Mouse (Mus musculus) fat pad, adult 2 months (tissue): Measurements from ENCODE around the gene Cnksr3.

Experiments used
- DNase-seq: peaks from one replicate; pipeline ENCODE4 v3.0.0-alpha.2; 2011; ENCODE audit warnings: low read depth, low spot score; ENCODE audit errors: extremely low read depth

Gene Cnksr3

GRCm38 (mm10) chr10:7103872-7104271 is 108.2 kb downstream of the Cnksr3 start:
- no peak for DNase-seq

- DNase-seq = no peak
Measured at GRCm38 (mm10) chr10:7077971-7078370, 134.1 kb downstream of the Cnksr3 start.

- DNase-seq = no peak
Measured at GRCm38 (mm10) chr10:7077389-7077808, 134.6 kb downstream of the Cnksr3 start.

- no peak for DNase-seq
Measured at GRCm38 (mm10) chr10:7076662-7077211, 135.3 kb downstream of the Cnksr3 start.

GRCm38 (mm10) chr10:7076201-7076600 is 135.8 kb downstream of the Cnksr3 start:
- no peak for DNase-seq

GRCm38 (mm10) chr10:7075661-7076060 is 136.4 kb downstream of the Cnksr3 start:
- no peak for DNase-seq

GRCm38 (mm10) chr10:7074231-7074630 is 137.8 kb downstream of the Cnksr3 start:
- no peak for DNase-seq

GRCm38 (mm10) chr10:7070924-7071323 is 141.1 kb downstream of the Cnksr3 start:
- DNase-seq = no peak

GRCm38 (mm10) chr10:7070100-7070835 is 141.8 kb downstream of the Cnksr3 start:
- DNase-seq = no peak

- DNase-seq = no peak
Measured at GRCm38 (mm10) chr10:7069090-7069489, 142.9 kb downstream of the Cnksr3 start.
